Comparison of ENCODE assay signal across 20 mouse cellular contexts in genomic region chr17:36672119-36672518, GRCm38 (mm10). TPM values are rescaled to one million over a fixed set of nuclear protein-coding genes. Genes with fewer than 3 reads are reported as not detected.
DNase-seq lines count a peak whose midpoint lies in the region; ATAC-seq lines count a peak whose summit lies in the region.
"Had no signal": no experiment of that assay in that cellular context is flagged by ENCODE, and none has a peak within 500 bp of the region (broad histone marks: within the 10 kb centered on the region; RNA-seq: fewer than 3 reads in every experiment).

TSS of gene H2-M1 (minus strand) at chr17:36672219.

- no peak within 1 kb of the TSS for H3K9ac ChIP-seq in forebrain, embryonic 13.5 days

- no peak within 1 kb of the TSS for H3K4me2 ChIP-seq in forebrain, embryonic 13.5 days

- DNase-seq in 3T3-L1 (ENCODE audit: low read depth, low spot score) = peak; percentile 10
- DNase-seq: adrenal gland, adult 2 months; adrenal gland, adult 8-10 months; adrenal gland, postnatal 10 days; adrenal gland, postnatal 14 days; adrenal gland, postnatal 25 days; adrenal gland, postnatal 36 days; B cell, adult 2 months; cerebellum, adult 11 months; cerebellum, adult 11-12 months; cerebellum, adult 18-20 months; cerebellum, adult 2 months; cerebellum, adult 8-10 months had no signal

- no peaks in the 10 kb centered on the region for H3K27me3 ChIP-seq in forebrain, embryonic 13.5 days
- H3K27me3 ChIP-seq: Patski had no signal

- ATAC-seq in forebrain, embryonic 13.5 days = no peak
- ATAC-seq: activated CD4-positive, CD25-positive, alpha-beta regulatory T cell, adult 4 months; CD4-positive, CD25-positive, alpha-beta regulatory T cell, adult 4 months; Patski had no signal

- no peaks in the 10 kb centered on the region for H3K36me3 ChIP-seq in forebrain, embryonic 13.5 days (ENCODE audit: poor library complexity, severe bottlenecking)
- H3K36me3 ChIP-seq: G1E had no signal

- H3K27ac ChIP-seq in forebrain, embryonic 13.5 days = no peak within 1 kb of the TSS

- WGBS in forebrain, embryonic 13.5 days = 74% methylated on average over 3 of the region's 3 CpGs

- H3K9me3 ChIP-seq in forebrain, embryonic 13.5 days (replicated peaks) = no peaks in the 10 kb centered on the region; the same call in none of the 2 replicates
- H3K9me3 ChIP-seq: G1E had no signal

- no peak within 1 kb of the TSS for H3K4me3 ChIP-seq in forebrain, embryonic 13.5 days

- H3K4me1 ChIP-seq in forebrain, embryonic 13.5 days = no peaks in the 10 kb centered on the region

RNA-seq across cellular contexts. Expression of gene H2-M1, which starts in this region (rescaled TPM):
- polyA plus RNA-seq in forebrain, embryonic 13.5 days (2015; fragmentation: Nextera tagmentation; extraction: Ambion mirVana) = not detected in 2 replicates
- polyA plus RNA-seq: activated CD4-positive, CD25-positive, alpha-beta regulatory T cell, adult 4 months; adrenal gland, adult 2 months; brain, embryonic 14.5 days; C2C12; CD4-positive, CD25-positive, alpha-beta regulatory T cell, adult 4 months; cerebellum, adult 2 months; G1E; Patski had no signal
